Mouse (Mus musculus) erythroblast, embryonic 14.5 days (primary cell): Measurements from ENCODE around the gene Lhx9.

Source experiments
- GATA1 ChIP-seq: IDR thresholded peaks from 2 replicates; pipeline ENCODE4 v1.6.1; 2012; ENCODE audit warnings: low read length, inconsistent platforms, mixed read lengths
- TAL1 ChIP-seq: IDR thresholded peaks from 3 replicates; pipeline ENCODE4 v1.6.1; 2012; ENCODE audit warnings: low read length, inconsistent platforms, mixed read lengths

DNA sequence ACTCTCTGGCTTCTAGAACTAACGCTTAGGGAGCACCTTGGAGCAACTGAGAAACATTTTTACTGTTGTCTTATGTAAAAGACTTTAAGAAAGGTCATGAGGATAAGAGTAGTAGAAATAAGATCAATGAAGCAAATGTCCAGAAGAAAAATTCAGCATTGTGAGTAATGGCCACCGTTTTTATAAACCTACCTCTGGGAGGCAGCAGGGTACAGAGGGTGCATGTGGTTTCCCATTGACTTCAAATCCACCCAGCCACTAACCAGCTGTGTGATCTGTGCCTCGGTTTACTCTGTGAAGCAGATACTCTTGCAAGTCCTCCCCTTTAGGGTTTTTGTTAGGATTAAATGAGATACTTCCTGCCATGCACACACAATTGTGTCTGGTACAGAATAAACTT, 47.7 kb upstream of the Lhx9 start:
- TF ChIP-seq TAL1 (no peak), GATA1 (no peak)
